Mouse (Mus musculus): ENCODE measurements around the gene Rspo3. TPM values are rescaled to one million over a fixed set of nuclear protein-coding genes. Genes with fewer than 3 reads are reported as not detected.

Gene Rspo3
- total RNA-seq (2021) = under 1 TPM; 0.22 to 0.36 TPM
- long read RNA-seq, experiment 1, partial matches to known transcripts = 0 of 1 reads
- long read RNA-seq, experiment 1, other reads (novel, unspliced or antisense) = 0 of 1 reads
- long read RNA-seq, experiment 2, partial matches to known transcripts = 0 of 1 reads
- long read RNA-seq, experiment 2, other reads (novel, unspliced or antisense) = 0 of 1 reads

DNA sequence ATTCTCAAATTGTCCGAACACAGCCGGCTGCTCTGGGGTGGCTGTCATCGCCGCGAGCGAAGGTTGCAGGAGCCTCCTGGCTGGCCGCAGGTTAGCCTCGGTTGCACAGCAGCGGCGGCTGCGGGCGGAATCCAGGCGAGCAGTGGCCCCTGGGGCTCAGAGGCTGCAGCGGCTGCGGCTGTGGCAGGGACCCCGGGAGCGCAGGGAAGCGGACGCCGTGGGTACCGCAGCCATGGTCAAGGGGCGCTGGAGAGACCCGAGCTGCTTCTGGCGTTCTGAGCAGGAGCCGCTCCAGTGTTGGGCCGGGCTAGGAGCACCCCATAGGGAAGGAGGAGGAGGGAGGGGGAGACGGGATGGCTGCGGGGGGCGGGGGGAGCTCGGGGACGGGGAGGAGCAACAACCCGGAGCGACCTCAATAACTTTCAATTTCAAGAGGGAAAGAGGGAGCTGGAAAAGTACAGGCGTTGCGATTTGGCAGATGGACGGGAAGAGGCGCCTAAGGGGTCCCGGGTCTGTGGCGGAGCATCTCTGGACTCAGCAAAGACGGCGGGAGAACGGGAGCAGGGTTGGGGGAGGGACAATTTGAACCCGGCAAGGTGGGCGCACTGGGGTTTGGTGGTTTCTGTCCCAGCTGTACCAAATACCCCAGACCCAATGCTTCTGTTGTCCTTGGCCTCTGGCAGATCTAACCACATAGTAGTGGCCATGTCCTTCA is at the start of gene Rspo3:
Rspo3 (minus strand) TSS at position 322 of the 715 bp plus-strand sequence.
- DNase-seq = peak; percentile 29 to 37
- intact Hi-C loops (cut with DNase I) = loop anchor here (2.0 to 10.0 kb wide), 2 partner anchors 269 to 1189 kb away; no protein-coding TSS in a partner anchor

DNA sequence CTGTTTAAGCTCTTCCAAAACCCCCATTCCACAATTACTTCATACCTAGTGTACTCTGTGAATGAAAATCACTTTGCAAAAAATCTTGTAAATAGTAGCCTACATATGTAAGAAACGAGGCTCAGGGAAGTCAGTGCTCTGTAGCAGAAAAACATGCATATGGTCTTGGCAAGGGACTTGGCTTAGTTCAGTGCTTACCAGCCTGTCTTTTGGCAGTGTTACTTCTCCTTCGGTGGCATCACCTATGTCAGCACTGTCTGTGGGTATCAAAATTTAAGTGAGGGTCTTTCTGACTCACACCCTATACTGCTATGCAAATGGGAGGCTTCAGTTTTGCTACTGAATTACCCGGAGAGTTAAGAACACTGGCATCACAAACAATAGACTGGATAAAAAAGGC is 46.3 kb upstream of the Rspo3 start:
- intact Hi-C loops (cut with DNase I) = no loop called here
- DNase-seq = no peak

DNA sequence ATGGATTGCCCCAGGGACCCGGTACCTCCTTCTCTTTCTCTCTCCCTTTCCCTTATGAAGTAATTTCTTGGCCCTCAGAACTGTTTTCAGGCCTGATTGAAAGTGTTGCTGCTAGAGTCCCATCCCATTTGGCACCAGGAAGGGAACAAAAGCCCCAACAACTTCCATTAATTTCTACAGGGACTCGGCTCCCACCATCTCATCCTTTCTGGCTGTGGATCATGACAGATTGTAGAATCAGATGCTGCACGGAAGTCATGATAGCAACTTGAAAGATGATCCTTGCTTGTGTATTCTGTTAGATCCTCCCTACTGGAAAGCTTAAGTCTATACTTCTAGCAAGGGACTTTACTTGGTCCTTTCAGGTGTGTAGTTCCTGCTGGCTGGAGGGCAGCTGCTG is 45.8 kb upstream of the Rspo3 start:
- intact Hi-C loops (cut with DNase I) = no loop called here

DNA sequence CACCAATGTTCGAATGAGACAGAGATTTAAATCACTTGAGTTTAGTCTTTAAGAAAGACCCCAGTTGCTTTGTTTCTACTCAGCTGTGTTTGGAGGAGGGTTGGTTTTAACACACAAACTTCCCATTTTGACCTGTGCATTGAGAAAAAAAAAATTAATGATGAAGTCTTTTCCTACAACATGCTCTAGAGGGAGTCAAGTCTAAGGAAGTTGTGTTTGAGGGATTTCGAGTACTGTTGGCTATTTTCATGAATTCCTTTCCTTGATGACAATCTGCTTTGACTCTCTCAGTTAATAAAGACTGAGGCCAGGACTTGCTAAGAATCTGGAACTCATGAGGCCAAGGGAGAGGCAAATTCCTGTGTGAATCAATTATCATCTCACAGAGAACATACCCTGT is 20.3 kb upstream of the Rspo3 start:
- intact Hi-C loops (cut with DNase I) = no loop called here
- DNase-seq = no peak

More for the DNA sequence above, 45.8 kb upstream of the Rspo3 start:
- no peak for DNase-seq

DNA sequence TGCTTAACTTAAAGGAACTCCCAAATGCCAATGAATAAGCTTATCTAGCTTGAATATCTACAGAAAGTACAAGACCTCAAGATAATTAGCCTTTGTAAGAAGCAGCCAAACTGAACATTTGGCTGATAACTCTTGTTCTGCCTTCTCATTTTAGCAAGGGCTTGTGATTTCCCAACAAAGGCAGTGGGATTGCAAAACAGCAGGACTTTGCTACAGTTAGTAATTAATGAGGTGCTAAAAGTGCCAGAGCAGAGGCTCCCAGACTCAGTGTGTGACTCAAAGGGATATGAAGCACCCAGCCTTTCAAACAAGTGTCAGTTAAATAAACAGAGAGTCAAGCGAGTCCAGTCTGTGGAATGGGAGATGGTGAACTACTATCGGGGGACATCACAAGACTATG is 18.7 kb upstream of the Rspo3 start:
- DNase-seq = no peak
- intact Hi-C loops (cut with DNase I) = no loop called here

DNA sequence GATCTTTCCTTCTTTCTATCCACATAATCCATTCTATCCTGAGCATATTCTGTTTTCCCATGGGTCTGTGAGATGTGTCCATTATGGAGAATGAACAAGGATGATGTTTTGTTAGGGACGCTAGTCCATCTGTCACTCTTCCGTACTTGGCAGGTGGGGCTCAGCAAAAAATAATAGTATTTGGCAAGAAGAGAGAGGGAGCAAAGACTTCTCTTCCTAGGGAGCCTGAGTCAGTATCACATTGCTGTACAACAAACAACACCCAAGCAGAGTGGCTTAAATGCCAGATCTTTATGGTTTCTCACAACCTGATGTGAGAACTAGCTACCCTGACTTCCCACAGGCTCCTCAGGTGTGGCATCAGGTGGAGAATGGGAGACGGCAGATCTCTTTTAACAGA is 7.3 kb upstream of the Rspo3 start:
- intact Hi-C loops (cut with DNase I) = no loop called here
- no peak for DNase-seq

DNA sequence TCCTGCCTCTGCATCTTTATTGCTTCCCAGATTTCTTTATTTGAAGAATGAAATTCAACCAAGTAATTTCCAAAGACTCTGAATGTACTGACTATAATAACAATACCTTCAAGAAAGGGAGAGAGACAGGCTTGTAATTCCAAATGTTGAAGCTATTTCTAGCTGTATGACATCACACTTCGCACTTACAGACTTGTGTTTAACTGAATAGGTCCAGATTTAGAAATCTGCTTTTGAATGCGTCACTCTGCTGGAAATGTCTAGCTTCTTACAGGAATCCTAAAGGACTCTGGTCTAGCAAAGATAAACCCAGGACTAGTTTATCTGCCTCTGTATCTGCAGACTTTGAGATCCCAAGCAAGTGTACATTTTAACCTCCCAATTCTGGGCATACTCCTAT is 3.8 kb upstream of the Rspo3 start:
- no peak for DNase-seq
- intact Hi-C loops (cut with DNase I) = loop anchor here (10.0 kb wide), 1 partner anchor 1185 kb away; no protein-coding TSS in a partner anchor

DNA sequence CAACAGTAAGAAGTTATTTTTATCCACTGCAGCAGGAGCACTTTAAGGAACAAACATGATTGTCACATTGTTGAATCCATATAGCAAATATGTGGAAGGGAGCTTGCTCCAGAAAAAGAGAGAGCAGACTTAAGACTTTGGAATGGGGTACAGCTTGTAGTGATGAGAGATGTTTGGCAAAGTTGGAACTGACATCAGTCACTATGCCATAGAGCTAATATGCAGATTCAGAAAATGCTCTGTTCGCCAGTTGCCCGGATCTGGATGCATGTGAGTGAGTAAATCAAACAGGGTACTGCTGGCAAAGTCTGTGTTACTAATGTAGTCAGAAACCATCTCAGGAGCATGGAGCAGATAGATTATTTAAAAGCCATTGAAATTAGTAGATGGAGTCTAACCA is 3.1 kb upstream of the Rspo3 start:
- DNase-seq = no peak
- intact Hi-C loops (cut with DNase I) = loop anchor here (10.0 kb wide), 1 partner anchor 1186 kb away; no protein-coding TSS in a partner anchor

DNA sequence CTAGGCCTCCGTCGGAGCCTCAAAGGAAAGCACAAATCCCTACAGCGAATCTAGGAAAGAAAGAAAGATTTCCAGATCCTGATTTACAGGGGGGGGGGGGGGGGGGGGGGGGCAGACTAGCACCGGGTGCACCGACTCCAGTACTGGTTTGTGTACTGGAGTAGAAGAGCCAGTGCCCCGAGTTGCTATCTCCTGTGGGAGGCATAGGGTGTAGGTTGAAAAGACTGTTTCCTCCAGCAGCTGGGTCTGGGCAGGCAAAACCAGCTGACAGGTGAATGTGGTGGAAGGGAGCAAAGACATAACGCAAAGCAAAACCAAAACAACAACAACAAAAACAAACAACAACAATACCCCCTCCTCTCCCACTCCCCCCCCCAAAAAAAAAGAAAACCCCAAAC is 838 bp downstream of the Rspo3 start:
- no peak for DNase-seq
- intact Hi-C loops (cut with DNase I) = loop anchor here (2.0 to 10.0 kb wide), 2 partner anchors 270 to 1190 kb away; no protein-coding TSS in a partner anchor

DNA sequence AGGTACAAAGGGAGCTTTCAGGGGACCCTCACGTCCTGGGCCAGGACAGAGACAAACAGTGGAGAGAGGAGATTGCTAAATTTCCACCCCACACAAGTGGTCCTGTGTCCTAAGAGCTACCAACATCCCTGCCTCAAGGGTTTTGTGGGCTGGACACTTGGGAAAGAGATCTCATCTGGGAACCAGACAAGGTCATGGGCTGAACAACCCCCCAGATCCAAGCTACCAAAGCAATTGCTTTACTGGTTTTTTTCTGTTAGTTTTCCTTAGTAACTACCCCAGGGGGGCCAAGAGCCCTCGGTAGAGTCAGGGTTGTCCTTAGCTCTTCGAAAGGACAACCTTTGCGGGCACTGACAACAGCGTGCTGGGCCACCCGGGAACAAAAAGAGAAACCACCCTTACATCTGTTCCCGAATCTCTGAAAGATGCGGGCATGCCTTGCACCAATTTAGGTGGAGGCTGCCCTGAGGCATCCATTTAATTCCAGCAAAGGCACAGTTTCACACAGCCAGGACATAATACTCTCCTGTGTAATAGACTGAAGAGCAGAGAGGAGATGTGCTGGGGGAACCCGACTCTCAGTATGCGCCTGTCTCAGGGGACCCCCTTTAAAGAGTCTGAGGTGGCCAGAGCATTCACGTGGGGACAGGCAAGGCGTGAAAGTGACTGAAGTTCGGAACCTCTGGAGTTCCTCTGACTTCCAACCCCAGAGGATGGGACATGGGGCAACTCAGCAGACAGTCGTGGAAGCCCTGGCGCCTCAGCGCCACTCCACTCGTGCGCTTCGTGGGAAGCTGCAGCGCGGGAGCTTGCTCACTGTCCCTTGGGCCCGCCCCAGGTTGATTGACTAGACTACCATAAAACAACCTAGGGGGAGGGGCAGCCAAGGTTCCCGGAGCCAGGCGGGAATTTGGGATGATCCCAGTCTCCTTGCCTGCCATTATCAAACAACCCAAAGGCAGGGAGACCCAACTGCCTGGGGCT is 1.5 kb downstream of the Rspo3 start:
- intact Hi-C loops (cut with DNase I) = loop anchor here (2.0 to 10.0 kb wide), 3 partner anchors 271 to 1191 kb away; no protein-coding TSS in a partner anchor
- DNase-seq = peak in 1 of 2 experiments; percentile 2

DNA sequence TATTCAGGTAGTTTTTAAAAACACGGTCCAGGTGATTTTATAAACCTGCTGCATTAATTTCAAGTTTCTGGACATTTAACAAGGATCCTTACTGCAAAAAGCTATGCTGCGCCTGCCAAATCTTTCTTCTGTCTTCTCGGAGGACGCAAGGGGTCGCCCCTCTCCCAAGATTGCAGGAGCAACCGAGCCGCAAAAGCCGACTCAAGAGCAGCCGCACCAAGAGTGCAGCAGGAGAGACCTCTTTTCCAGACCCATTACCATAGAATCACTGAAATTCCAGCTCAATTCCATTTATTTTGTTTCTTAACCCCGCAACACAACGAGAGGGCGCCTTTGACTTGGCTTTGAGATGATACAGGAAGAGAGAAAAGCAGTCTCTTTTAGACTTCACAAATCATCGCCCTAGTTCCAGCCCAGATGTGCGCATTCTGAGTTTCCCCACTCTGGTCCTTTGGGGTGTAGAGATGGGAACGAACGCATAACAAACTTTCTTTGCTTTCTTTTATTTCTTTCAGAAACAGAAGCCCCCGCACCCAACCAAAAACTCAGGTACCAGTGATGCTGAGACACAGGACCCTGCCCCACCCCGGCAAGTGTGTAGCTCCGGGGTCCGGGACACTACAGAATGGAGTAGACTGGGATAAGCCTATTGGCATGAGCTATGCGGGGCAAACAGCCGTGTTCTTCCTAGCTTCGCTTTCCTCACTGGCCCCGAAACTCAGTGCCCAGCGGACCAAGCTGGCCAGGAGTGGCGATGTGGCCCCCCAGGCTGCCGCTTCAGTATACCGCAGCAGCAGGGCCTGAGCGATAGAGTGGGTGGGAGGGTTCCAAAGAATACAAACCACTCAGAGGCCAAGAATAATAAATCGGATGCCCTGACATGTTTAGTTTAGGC is 2.6 kb downstream of the Rspo3 start:
- intact Hi-C loops (cut with DNase I) = loop anchor here (2.0 to 10.0 kb wide), 2 partner anchors 888 to 1192 kb away; no protein-coding TSS in a partner anchor
- peak; percentile 72 to 80 for DNase-seq

DNA sequence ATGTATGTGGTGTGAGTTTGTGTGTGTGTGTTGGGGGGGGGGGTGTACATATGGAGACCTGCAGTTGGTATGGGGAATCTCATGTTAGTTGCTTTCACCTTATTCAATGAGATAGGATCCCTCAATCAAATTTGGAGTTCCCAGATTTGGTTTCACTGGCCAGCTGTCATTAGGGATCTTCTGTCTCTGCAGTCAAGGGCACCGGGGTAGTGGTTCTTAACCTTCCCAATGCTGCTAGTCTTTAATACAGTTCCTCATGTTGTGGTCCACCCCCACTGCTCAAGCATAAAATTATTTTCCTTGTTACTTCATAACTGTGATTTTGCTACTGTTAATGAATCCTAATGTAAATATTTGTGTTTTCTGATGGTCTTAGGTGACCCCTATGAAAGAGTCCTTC is 22.1 kb downstream of the Rspo3 start:
- intact Hi-C loops (cut with DNase I) = no loop called here
- DNase-seq = no peak

DNA sequence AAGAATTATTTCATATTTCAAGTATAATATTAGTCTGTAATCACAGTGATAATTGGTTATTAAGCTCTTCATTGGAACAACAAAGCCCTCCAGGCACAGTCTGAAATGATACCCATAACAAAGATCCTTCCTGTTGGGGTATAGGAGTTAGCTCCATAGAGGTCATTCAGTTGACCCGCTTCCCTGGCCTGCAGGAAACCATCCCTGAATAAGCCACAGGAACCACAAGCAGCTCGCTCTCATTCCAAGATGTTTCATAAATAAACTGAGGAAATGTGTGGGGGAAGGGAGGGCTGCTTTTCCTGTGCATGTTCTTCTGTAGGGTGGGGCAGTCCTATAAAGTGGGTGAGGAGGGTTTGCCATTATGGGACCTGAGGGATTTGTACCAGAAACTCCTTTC is 27.5 kb downstream of the Rspo3 start:
- DNase-seq = no peak
- intact Hi-C loops (cut with DNase I) = no loop called here

DNA sequence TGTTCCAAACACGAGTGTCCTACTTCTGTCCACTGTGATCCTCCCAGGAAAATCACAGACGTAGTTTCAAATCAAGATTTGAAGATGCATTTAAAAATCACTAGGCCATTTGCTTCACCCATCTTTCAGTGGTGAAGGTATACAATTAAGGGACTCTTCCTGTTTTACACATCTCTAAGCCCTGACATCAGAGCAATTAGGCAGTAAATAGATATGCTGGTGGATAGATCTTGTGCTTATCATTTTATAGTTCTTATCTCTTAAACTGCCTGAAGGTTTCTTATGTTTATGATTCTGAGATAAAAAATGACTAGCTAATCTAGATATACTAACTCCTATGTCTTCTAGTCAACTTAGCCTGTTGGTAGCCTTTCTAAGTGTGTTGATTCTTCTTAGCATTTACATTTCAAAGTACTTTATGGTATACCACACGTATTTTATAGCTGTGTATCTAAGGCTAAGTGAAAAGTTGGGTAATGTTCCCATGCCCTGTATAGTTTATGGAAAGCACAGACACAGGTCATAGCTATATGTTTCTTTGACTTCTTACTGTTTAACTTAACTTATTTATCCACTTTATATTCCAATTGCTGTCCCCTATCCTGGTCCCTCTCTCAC is 38.4 kb downstream of the Rspo3 start:
- intact Hi-C loops (cut with DNase I) = no loop called here
- DNase-seq = no peak

DNA sequence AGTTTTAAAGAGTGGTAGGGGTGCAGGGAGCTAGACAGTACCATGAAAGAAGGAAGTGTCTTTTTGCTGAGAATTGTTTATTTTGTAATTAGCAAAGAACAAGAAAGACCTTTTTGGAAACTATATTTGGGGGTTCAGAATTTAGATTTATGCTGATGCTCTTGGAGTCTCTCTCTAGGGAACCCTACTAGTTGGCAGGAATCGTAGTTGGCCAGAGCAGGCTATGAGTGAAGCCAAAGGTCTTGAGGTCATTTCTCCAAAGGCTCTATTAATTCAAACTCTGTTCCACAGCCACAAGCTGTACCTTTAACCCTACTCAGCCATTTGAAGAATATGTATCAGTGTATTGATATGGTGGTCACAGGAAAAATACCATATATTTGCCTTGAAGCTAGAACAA is 41.7 kb downstream of the Rspo3 start:
- peak in 1 of 2 experiments; percentile 3 for DNase-seq
- intact Hi-C loops (cut with DNase I) = no loop called here

DNA sequence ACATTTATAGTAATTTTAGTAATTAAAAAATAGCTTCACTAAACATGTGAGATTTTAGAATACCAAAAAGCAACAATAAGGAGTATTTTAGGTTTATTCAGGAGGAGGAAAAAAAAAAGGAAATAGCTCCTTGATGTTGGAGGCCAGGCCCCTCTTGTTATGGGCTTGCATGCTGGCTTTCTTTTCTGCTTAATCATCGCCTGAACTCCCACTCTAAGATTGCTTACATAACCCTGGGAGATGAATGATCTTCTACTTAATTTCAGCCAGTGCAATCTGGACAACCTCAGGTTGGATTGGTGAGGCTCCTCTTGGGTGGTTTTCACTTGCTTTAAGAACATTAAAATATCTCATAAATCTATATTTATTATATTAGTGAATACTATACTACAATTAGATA is 54.7 kb downstream of the Rspo3 start:
- no peak for DNase-seq
- intact Hi-C loops (cut with DNase I) = no loop called here

DNA sequence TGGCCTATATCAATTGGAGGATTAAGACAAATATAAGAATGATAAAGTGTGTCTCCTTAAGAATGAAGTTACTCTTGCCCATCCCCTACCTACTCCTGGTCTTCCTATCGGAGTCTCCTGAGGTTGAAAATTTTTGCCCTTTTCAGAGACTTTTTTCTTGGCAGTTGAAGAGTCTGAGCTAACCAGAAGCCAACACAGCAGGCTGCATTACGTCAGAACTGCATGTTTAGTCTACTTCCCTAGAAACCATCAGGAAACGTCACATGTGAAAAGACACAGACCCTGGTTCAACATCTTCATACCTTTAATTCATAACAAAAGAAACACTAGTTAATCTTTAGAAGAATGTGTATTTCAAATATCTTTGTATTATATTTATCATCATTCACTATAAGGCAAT is 56.3 kb downstream of the Rspo3 start:
- intact Hi-C loops (cut with DNase I) = no loop called here

DNA sequence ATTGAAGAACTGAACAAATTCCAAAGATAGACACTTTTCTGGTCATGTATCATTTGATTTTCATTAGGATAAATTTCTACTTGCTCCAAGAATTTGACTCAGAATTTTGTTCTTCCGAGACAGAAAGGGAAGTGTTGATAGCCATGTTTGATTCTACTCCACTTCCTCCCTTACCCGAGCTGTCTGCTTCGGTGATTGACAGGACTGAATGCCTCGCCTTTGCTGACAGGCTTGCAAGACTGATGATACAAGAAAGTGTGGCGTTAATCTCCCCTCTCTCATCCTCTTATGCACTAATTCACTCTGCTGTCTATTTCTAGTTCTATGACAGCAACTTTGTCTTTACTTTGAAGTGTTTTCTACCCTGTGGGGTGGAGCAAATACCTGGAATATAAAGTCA is 65.2 kb downstream of the Rspo3 start:
- DNase-seq = no peak

More for the DNA sequence above, 56.3 kb downstream of the Rspo3 start:
- DNase-seq = no peak

DNA sequence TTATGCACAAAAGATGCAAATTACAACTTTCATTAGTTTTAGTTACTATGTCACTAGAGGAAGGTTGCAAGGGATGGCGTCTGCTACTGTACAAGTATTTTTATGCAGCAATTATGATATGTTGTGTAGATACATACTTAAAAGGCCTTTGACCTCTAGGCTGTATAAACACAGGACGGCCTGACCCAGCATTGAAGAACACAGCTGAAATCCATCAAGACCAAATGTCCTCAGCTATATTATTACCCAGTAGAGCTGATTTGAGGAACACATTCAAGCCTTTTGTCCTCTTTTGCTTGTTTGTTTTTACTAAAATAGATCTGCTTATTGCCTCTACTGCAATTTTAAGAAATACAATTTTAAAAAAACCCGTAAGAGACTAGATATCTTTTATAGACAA is 75.6 kb downstream of the Rspo3 start:
- no peak for DNase-seq
- intact Hi-C loops (cut with DNase I) = no loop called here

More for the DNA sequence above, 65.2 kb downstream of the Rspo3 start:
- intact Hi-C loops (cut with DNase I) = no loop called here

Measured in heart, postnatal 14 days (tissue).